Mouse (Mus musculus): ENCODE results near the gene Irf2. TPM values are rescaled to one million over a fixed set of nuclear protein-coding genes. Genes with fewer than 3 reads are reported as not detected.

Gene Irf2
- 198 TPM for polyA plus RNA-seq (2017; shearing (Covaris generic))

GRCm38 (mm10) chr8:46739003-46739949, at the start of gene Irf2:
Gene Irf2, plus strand, starts transcription at chr8:46739732.

Other genes starting within 250 kb of the Irf2 start
- 6.6 TPM for gene Cenpu, start 187.7 kb upstream of the Irf2 start, polyA plus RNA-seq (2017; shearing (Covaris generic))
- gene Primpol, start 122.5 kb upstream of the Irf2 start, polyA plus RNA-seq (2017; shearing (Covaris generic)): 38.0 TPM
- gene Casp3, start 122.4 kb upstream of the Irf2 start, polyA plus RNA-seq (2017; shearing (Covaris generic)): 58.7 TPM
- 1.6 TPM for gene Enpp6, start 247.2 kb downstream of the Irf2 start, polyA plus RNA-seq (2017; shearing (Covaris generic))